Mouse (Mus musculus): Measurements from ENCODE around the gene Gm20708. TPM values are rescaled to one million over a fixed set of nuclear protein-coding genes. Genes with fewer than 3 reads are reported as not detected.
A peak's percentile ranks its signal among the peaks of the same experiment; 100 is the strongest.

Gm20708 gene
- polyA plus RNA-seq, 1 experiment from 2014 or later: 1.1 TPM

DNA sequence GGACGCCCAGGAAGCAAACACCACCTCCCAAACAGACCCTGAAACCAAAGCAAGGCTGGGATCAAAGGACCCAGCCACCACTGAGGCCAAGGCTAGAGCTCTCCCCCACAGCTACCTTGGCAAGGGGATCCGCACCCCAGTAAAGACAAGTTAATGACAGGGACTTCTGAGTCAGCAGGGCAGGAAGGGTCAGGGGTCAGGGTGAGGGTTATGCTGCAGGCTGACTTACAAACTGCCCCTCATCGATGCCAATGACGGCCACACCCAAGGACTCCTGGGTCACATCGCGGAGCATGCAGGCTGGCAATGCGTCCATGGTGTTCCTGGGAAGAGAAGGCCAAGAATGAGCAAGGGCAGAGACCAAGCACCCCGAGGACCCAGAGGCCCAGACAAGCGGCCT, 12.4 kb downstream of the Gm20708 start:
- no peak for ATAC-seq (ENCODE audit: insufficient number of reproducible peaks, insufficient read depth, low FRiP score, low read depth)

DNA sequence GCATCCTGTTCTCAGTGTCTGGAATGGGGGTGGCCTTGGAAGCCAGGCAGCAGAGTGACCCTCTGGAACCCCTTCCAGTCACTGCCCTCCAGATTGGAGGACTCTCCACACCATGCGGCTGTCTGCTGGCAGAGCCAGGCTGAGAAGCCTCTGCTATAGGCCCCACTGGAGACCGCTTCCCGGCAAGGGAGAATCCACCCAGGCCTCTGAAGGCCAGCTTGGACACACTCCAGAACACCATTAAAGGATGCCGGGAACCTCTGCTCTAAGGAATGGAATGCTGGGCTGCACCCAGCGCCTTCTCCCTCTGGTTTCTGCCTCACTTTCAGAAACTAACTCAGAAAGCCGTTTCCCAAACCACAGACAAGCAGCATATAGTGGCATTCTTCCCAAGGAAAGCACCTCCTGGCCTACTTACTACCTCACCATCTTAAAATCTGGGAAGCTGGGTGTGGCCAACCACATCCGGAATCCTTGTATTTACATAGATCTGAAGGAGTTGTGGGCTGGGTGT, 13.3 kb downstream of the Gm20708 start:
- Histone ChIP-seq H3K27ac (ENCODE audit: low read length) (peak overlapping the region; percentile 39; the same call in 1 of the 2 replicates), H3K4me3 (ENCODE audit: low read depth, low read length) (no peak overlapping the region), H3K27me3 (ENCODE audit: control insufficient read depth, insufficient read depth, low read length) (no peaks in the 10 kb centered on the region), H3K9ac (replicated peaks; ENCODE audit: low read depth, low read length) (no peak overlapping the region), H3K4me1 (ENCODE audit: control insufficient read depth, insufficient read depth, low read length) (peaks cover 42% of the 10 kb centered on the region), H3K9me3 (ENCODE audit: control insufficient read depth, low read depth, low read length) (no peaks in the 10 kb centered on the region), H3K36me3 (ENCODE audit: control insufficient read depth, insufficient read depth, low read length) (peaks cover 34% of the 10 kb centered on the region; the same call in 1 of the 2 replicates), H3K4me2 (replicated peaks; ENCODE audit: low read depth, low read length) (no peak overlapping the region)
- WGBS: 57% methylated on average over 7 of the region's 7 CpGs
- ATAC-seq (ENCODE audit: insufficient number of reproducible peaks, insufficient read depth, low FRiP score, low read depth): no peak

More for the DNA sequence above, 12.4 kb downstream of the Gm20708 start:
- Histone ChIP-seq H3K4me2 (replicated peaks; ENCODE audit: low read depth, low read length) (no peak overlapping the region), H3K36me3 (ENCODE audit: control insufficient read depth, insufficient read depth, low read length) (peaks cover 37% of the 10 kb centered on the region), H3K9me3 (ENCODE audit: control insufficient read depth, low read depth, low read length) (no peaks in the 10 kb centered on the region), H3K27ac (ENCODE audit: low read length) (no peak overlapping the region), H3K4me1 (ENCODE audit: control insufficient read depth, insufficient read depth, low read length) (peaks cover 32% of the 10 kb centered on the region), H3K9ac (replicated peaks; ENCODE audit: low read depth, low read length) (no peak overlapping the region), H3K27me3 (ENCODE audit: control insufficient read depth, insufficient read depth, low read length) (no peaks in the 10 kb centered on the region), H3K4me3 (ENCODE audit: low read depth, low read length) (no peak overlapping the region)
- WGBS: 88% methylated on average over 9 of the region's 9 CpGs

DNA sequence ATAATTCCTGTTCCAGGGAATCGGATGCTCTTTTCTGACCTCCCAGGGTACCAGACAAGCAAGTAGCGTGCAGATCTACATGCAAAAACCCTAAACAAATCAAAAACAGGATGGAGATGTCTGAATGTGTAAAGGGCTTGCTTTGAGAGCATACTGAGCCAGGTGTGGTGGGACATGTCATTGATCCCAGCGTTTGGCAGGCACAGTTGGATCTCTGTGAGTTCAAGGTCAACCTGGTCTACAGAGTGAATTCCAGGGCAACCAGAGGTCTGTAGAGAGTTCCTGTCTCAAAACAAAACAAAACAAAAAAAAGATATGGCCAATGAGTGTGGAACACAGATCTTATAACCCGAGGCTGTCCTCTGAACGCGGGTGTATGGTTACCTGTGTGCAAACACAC, 13.9 kb downstream of the Gm20708 start:
- H3K27ac ChIP-seq (ENCODE audit: low read length): peak overlapping the region; percentile 39; the same call in 1 of the 2 replicates
- H3K4me3 ChIP-seq (ENCODE audit: low read depth, low read length): no peak overlapping the region
- ATAC-seq (ENCODE audit: insufficient number of reproducible peaks, insufficient read depth, low FRiP score, low read depth): no peak
- H3K9me3 ChIP-seq (ENCODE audit: control insufficient read depth, low read depth, low read length): no peaks in the 10 kb centered on the region
- 86% methylated on average over 6 of the region's 6 CpGs for WGBS
- H3K27me3 ChIP-seq (ENCODE audit: control insufficient read depth, insufficient read depth, low read length): no peaks in the 10 kb centered on the region
- H3K4me2 ChIP-seq (replicated peaks; ENCODE audit: low read depth, low read length): peak overlapping the region; percentile 85; the same call in 1 of the 2 replicates
- H3K36me3 ChIP-seq (ENCODE audit: control insufficient read depth, insufficient read depth, low read length): peaks cover 30% of the 10 kb centered on the region; the same call in 1 of the 2 replicates
- no peak overlapping the region for H3K9ac ChIP-seq (replicated peaks; ENCODE audit: low read depth, low read length)
- H3K4me1 ChIP-seq (ENCODE audit: control insufficient read depth, insufficient read depth, low read length): peaks cover 46% of the 10 kb centered on the region

DNA sequence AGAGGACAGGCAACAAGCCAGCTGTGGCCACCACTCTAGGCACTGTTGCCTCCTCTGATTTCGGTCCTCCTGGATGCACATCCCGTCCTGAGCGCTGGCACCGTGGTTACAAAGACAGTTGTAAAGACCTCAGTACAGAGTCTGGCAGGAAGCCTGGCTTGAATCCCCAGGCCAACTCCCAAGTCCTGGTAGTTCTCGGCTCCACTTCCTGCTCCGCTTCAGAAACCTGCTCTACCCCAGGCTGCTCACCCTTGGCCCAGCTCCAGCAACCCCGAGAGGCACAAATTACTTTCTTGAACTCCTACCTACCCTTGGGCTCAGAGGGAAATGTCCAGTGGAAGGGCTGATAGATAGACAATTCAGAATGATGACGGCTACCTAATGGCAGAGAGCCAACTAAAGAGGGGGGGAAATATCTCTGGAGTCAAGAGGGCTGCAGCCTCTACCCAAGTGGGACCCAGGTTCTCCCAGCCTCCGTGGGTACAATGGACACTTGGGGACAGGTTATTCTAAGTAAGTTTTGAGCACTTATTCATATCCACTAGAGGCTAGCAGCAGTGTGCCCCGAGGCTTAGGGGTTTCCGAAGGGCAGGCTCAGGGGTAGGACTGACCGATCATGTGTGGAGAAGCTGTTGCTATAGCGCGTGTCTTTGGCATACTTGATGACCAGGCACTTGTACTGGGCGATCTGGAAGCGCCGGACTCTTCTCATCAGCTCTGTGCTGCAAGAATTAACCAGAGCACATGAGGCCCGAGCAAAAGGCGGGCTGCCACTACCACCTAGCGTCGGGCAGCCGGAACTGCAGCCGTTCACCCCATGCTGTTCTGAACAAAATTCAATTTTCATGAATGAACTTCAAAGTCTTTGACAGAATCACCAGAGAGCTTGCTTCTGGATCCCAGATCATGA, 14.8 kb downstream of the Gm20708 start:
- H3K9ac ChIP-seq (replicated peaks; ENCODE audit: low read depth, low read length): peak overlapping the region; percentile 74; the same call in 1 of the 2 replicates
- H3K4me2 ChIP-seq (replicated peaks; ENCODE audit: low read depth, low read length): peak overlapping the region; percentile 85
- H3K27ac ChIP-seq (ENCODE audit: low read length): peak overlapping the region; percentile 95; the same call in 1 of the 2 replicates
- no peaks in the 10 kb centered on the region for H3K9me3 ChIP-seq (ENCODE audit: control insufficient read depth, low read depth, low read length)
- 18% methylated on average over 23 of the region's 23 CpGs for WGBS
- peaks cover 55% of the 10 kb centered on the region for H3K4me1 ChIP-seq (ENCODE audit: control insufficient read depth, insufficient read depth, low read length)
- peak; percentile 55; the same call in 1 of the 2 replicates for ATAC-seq (ENCODE audit: insufficient number of reproducible peaks, insufficient read depth, low FRiP score, low read depth)
- H3K27me3 ChIP-seq (ENCODE audit: control insufficient read depth, insufficient read depth, low read length): no peaks in the 10 kb centered on the region
- H3K4me3 ChIP-seq (ENCODE audit: low read depth, low read length): peak overlapping the region; percentile 64
- peaks cover 22% of the 10 kb centered on the region; the same call in 1 of the 2 replicates for H3K36me3 ChIP-seq (ENCODE audit: control insufficient read depth, insufficient read depth, low read length)

DNA sequence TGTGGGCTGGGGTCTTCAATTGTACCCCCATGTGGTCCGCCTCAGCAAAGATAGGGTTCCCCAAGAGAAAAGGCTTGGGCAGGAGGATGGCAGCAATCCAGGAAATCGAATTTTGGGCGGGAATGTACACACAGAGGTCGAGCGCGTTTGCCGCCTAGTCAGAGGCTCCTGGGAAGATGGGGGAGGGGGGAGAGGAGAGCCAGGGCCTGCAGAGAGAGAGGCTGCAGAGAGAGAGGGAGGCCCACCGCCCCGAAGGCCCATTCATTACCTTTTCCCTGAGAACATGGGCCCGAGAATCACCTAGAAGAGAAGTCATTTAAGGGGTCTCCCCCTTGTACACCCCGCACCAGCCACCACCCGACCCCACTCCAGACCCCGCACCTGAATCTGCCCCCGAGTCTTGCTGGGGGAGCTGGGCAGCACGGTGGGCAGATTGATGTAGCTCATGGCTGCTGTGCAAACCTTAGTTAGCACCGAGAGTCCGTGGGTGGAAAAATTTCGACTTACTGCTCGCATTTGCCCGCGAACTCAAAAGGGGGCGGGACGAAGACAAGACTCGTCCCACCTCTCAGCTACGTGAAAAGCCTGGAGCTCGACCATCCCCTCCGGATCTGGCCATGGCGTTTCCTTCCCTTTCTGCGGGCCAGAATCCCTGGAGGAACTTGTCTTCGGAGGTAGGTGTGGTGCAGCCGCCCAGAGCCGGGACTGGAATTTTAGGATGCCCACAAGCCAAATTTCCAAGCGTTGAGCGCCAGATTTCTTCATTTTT, 16.0 kb downstream of the Gm20708 start, which contains the start of the genes Afmid and Tk1:
Afmid (plus strand) TSS at position 592 of the 769 bp plus-strand sequence.
Tk1 (minus strand) TSS at position 760 of the 769 bp plus-strand sequence.
- peak; percentile 53 for ATAC-seq (ENCODE audit: insufficient number of reproducible peaks, insufficient read depth, low FRiP score, low read depth)
- Histone ChIP-seq H3K4me2 (replicated peaks; ENCODE audit: low read depth, low read length) (peak within 1 kb of the TSS; percentile 85), H3K9me3 (ENCODE audit: control insufficient read depth, low read depth, low read length) (no peaks in the 10 kb centered on the region), H3K36me3 (ENCODE audit: control insufficient read depth, insufficient read depth, low read length) (peaks cover 11% of the 10 kb centered on the region; the same call in 1 of the 2 replicates), H3K27me3 (ENCODE audit: control insufficient read depth, insufficient read depth, low read length) (no peaks in the 10 kb centered on the region), H3K4me3 (ENCODE audit: low read depth, low read length) (peak within 1 kb of the TSS; percentile 64), H3K9ac (replicated peaks; ENCODE audit: low read depth, low read length) (peak within 1 kb of the TSS; percentile 74), H3K27ac (ENCODE audit: low read length) (peak within 1 kb of the TSS; percentile 95), H3K4me1 (ENCODE audit: control insufficient read depth, insufficient read depth, low read length) (peaks cover 58% of the 10 kb centered on the region)
- WGBS: 1% methylated on average over 34 of the region's 34 CpGs

DNA sequence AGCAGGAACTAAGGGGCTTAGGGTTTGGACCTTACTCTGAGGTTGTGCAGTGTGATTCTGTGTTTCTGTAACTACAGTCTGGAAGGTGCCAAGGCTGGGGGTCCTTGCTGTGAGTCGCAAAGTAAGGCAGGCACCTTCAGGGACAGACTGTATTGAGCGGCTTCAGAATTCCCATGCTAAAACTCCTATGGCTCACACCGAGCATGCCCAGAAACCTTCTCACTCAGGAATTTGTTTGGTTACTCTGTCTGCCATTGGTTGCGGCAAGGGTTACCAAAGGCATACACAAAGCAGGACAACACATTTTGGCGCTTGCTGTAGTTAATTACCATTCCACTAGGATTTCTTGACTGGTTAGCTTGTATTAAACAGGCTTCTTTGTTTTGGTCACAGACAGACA, 16.7 kb downstream of the Gm20708 start:
- peak overlapping the region; percentile 85 for H3K4me2 ChIP-seq (replicated peaks; ENCODE audit: low read depth, low read length)
- peaks cover 9% of the 10 kb centered on the region; the same call in 1 of the 2 replicates for H3K36me3 ChIP-seq (ENCODE audit: control insufficient read depth, insufficient read depth, low read length)
- 3% methylated on average over 5 of the region's 5 CpGs for WGBS
- peak overlapping the region; percentile 74 for H3K9ac ChIP-seq (replicated peaks; ENCODE audit: low read depth, low read length)
- peak overlapping the region; percentile 95 for H3K27ac ChIP-seq (ENCODE audit: low read length)
- H3K4me3 ChIP-seq (ENCODE audit: low read depth, low read length): peak overlapping the region; percentile 64
- peaks cover 58% of the 10 kb centered on the region for H3K4me1 ChIP-seq (ENCODE audit: control insufficient read depth, insufficient read depth, low read length)
- no peaks in the 10 kb centered on the region for H3K9me3 ChIP-seq (ENCODE audit: control insufficient read depth, low read depth, low read length)
- no peaks in the 10 kb centered on the region for H3K27me3 ChIP-seq (ENCODE audit: control insufficient read depth, insufficient read depth, low read length)
- no peak for ATAC-seq (ENCODE audit: insufficient number of reproducible peaks, insufficient read depth, low FRiP score, low read depth)

DNA sequence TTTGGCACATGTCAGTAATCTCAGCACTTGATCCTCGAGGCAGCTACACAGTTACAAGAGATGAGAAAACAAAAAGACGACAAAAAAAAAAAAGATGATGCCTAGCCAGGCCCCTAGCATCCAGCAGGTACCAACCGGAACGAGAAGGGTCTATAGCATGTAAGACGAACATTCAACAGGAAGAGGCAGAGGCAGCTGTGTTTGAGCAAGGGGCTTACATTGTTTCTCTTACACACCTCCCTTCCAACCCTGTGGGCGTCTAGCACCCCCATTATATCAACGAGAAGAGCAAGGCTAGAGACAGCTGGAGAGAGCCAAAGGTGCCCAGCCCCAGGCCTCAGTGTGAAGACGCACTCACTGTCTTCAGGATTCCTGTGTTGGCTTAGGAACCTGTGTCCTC, 17.4 kb downstream of the Gm20708 start:
- ATAC-seq (ENCODE audit: insufficient number of reproducible peaks, insufficient read depth, low FRiP score, low read depth): no peak

DNA sequence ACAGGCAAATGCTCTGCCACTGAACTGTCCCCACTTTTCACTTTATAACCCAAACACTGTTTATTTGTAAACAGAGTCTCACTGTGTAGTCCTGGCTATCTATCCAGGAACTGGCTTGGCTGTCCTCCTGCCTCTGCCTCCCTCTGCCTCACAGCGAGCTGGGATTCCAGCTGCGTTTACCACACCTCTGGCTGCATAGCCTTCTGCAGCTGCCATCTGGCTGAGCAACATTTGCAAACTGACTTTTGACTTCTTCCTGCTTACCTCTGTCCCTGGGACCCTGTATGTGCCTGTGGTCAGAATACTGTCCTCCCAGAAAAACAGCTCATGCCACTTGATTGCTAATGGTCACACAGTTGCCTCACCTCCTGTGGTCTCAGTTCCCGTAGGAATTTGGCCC, 17.9 kb downstream of the Gm20708 start:
- peaks cover 3% of the 10 kb centered on the region; the same call in 1 of the 2 replicates for H3K36me3 ChIP-seq (ENCODE audit: control insufficient read depth, insufficient read depth, low read length)
- WGBS: 50% methylated on average over 3 of the region's 3 CpGs
- H3K4me1 ChIP-seq (ENCODE audit: control insufficient read depth, insufficient read depth, low read length): peaks cover 58% of the 10 kb centered on the region
- no peak overlapping the region for H3K4me3 ChIP-seq (ENCODE audit: low read depth, low read length)
- H3K9ac ChIP-seq (replicated peaks; ENCODE audit: low read depth, low read length): no peak overlapping the region
- H3K4me2 ChIP-seq (replicated peaks; ENCODE audit: low read depth, low read length): no peak overlapping the region
- no peak for ATAC-seq (ENCODE audit: insufficient number of reproducible peaks, insufficient read depth, low FRiP score, low read depth)
- no peaks in the 10 kb centered on the region for H3K27me3 ChIP-seq (ENCODE audit: control insufficient read depth, insufficient read depth, low read length)
- H3K27ac ChIP-seq (ENCODE audit: low read length): no peak overlapping the region
- no peaks in the 10 kb centered on the region for H3K9me3 ChIP-seq (ENCODE audit: control insufficient read depth, low read depth, low read length)

More for the DNA sequence above, 17.4 kb downstream of the Gm20708 start:
- 47% methylated on average over 8 of the region's 8 CpGs for WGBS
- H3K4me3 ChIP-seq (ENCODE audit: low read depth, low read length): no peak overlapping the region
- H3K4me1 ChIP-seq (ENCODE audit: control insufficient read depth, insufficient read depth, low read length): peaks cover 58% of the 10 kb centered on the region
- peak overlapping the region; percentile 85; the same call in 1 of the 2 replicates for H3K4me2 ChIP-seq (replicated peaks; ENCODE audit: low read depth, low read length)
- H3K9ac ChIP-seq (replicated peaks; ENCODE audit: low read depth, low read length): no peak overlapping the region
- 0 out of 2 replicates have a peak overlapping the region, but pooled peaks have one; percentile 16 for H3K27ac ChIP-seq (ENCODE audit: low read length)
- H3K36me3 ChIP-seq (ENCODE audit: control insufficient read depth, insufficient read depth, low read length): peaks cover 5% of the 10 kb centered on the region; the same call in 1 of the 2 replicates
- H3K27me3 ChIP-seq (ENCODE audit: control insufficient read depth, insufficient read depth, low read length): no peaks in the 10 kb centered on the region
- no peaks in the 10 kb centered on the region for H3K9me3 ChIP-seq (ENCODE audit: control insufficient read depth, low read depth, low read length)

All from stomach, embryonic 14.5 days (tissue).